Comparison of ENCODE assay signal across 18 mouse cellular contexts in genomic region chr14:13266331-13266730, GRCm38 (mm10). TPM values are rescaled to one million over a fixed set of nuclear protein-coding genes. Genes with fewer than 3 reads are reported as not detected.
"Had no signal": no experiment of that assay in that cellular context is flagged by ENCODE, and none has a peak within 500 bp of the region (broad histone marks: within the 10 kb centered on the region; RNA-seq: fewer than 3 reads in every experiment).

No protein-coding gene starts in this region.

- H3K36me3 ChIP-seq: limb, embryonic 10.5 days; liver, embryonic 15.5 days; midbrain, embryonic 10.5 days; midbrain, embryonic 15.5 days; neural tube, embryonic 12.5 days had no signal

- H3K27ac ChIP-seq: left cerebral cortex, adult 2 months; limb, embryonic 10.5 days; liver, embryonic 15.5 days; midbrain, embryonic 10.5 days; midbrain, embryonic 15.5 days; neural tube, embryonic 12.5 days; stomach, postnatal 0 days had no signal

- H3K4me2 ChIP-seq: liver, embryonic 11.5 days; liver, embryonic 15.5 days; midbrain, embryonic 15.5 days; neural tube, embryonic 12.5 days had no signal

- H3K9me3 ChIP-seq: limb, embryonic 10.5 days; liver, embryonic 15.5 days; midbrain, embryonic 10.5 days; midbrain, embryonic 15.5 days; neural tube, embryonic 12.5 days had no signal

- H3K4me3 ChIP-seq: left cerebral cortex, adult 2 months; limb, embryonic 10.5 days; liver, embryonic 15.5 days; midbrain, embryonic 10.5 days; midbrain, embryonic 15.5 days; neural tube, embryonic 12.5 days had no signal

- H3K27me3 ChIP-seq: liver, embryonic 15.5 days; midbrain, embryonic 15.5 days; neural tube, embryonic 12.5 days had no signal

- H3K9ac ChIP-seq: liver, embryonic 15.5 days; midbrain, embryonic 15.5 days; neural tube, embryonic 12.5 days had no signal

- H3K4me1 ChIP-seq: limb, embryonic 10.5 days; liver, embryonic 15.5 days; midbrain, embryonic 10.5 days; midbrain, embryonic 15.5 days; neural tube, embryonic 12.5 days had no signal

- ATAC-seq: lung, postnatal 0 days; midbrain, embryonic 15.5 days had no signal

- DNase-seq: kidney, adult 9 months; kidney, postnatal 10 days; kidney, postnatal 4 days; lung, adult 2 months; lung, postnatal 4 days; thymus, postnatal 4 days had no signal

RNA-seq across cellular contexts. Expression of gene Synpr, which starts 18.2 kb away (rescaled TPM):
- total RNA-seq: megakaryocyte, adult 5-6 weeks; monocyte, adult 5-6 weeks; neutrophil, adult 5-6 weeks had no signal
- polyA plus RNA-seq: lung, adult 2 months had no signal
